Mouse (Mus musculus) heart, postnatal 10 days (tissue): ENCODE results near the gene Frmd5. TPM values are rescaled to one million over a fixed set of nuclear protein-coding genes. Genes with fewer than 3 reads are reported as not detected.

Experiments
- DNase-seq, 2 experiments: peaks; one replicate each; pipeline ENCODE4 v3.0.0; 2021
- intact Hi-C: fragments of 180-260 bp; cut with DNase I; formaldehyde crosslinking; loops from one replicate; pipeline ENCODE4 v1.15.1; 2025
- total RNA-seq, 2 experiments: library from RNA; stranded (reverse); gene quantifications; 2 replicates each; pipeline ENCODE4 v1.2.3; 2021

Gene Frmd5
- total RNA-seq, 2 experiments from 2014 or later = 150 to 190 TPM

- intact Hi-C loops = no loop called here
- no peak for DNase-seq
Observed at GRCm38 (mm10) chr2:121632091-121632490, 174.8 kb downstream of the Frmd5 start.

- intact Hi-C loops = no loop called here
- DNase-seq = no peak
Observed at GRCm38 (mm10) chr2:121630286-121630685, 176.6 kb downstream of the Frmd5 start.

GRCm38 (mm10) chr2:121628290-121628689, 178.6 kb downstream of the Frmd5 start:
- DNase-seq = peak; percentile 39 to 41
- intact Hi-C loops = no loop called here

- intact Hi-C loops = no loop called here
- DNase-seq = no peak
Observed at GRCm38 (mm10) chr2:121625901-121626300, 181.0 kb downstream of the Frmd5 start.

GRCm38 (mm10) chr2:121621262-121622163, 185.4 kb downstream of the Frmd5 start:
- DNase-seq = peak in 1 of 2 experiments; percentile 23
- intact Hi-C loops = no loop called here

GRCm38 (mm10) chr2:121620582-121621261, 186.2 kb downstream of the Frmd5 start:
- intact Hi-C loops = no loop called here
- DNase-seq = no peak

- no peak for DNase-seq
- intact Hi-C loops = no loop called here
Observed at GRCm38 (mm10) chr2:121615199-121615559, 191.7 kb downstream of the Frmd5 start.

GRCm38 (mm10) chr2:121614483-121615198, 192.2 kb downstream of the Frmd5 start:
- intact Hi-C loops = no loop called here
- peak; percentile 57 for DNase-seq

- intact Hi-C loops = no loop called here
- DNase-seq = no peak
Observed at GRCm38 (mm10) chr2:121612112-121612511, 194.8 kb downstream of the Frmd5 start.

- DNase-seq = no peak
- intact Hi-C loops = no loop called here
Observed at GRCm38 (mm10) chr2:121610008-121610884, 196.6 kb downstream of the Frmd5 start.

GRCm38 (mm10) chr2:121609141-121609724, 197.7 kb downstream of the Frmd5 start:
- intact Hi-C loops = no loop called here

GRCm38 (mm10) chr2:121602397-121602796, 204.5 kb downstream of the Frmd5 start:
- no peak for DNase-seq
- intact Hi-C loops = no loop called here

More at GRCm38 (mm10) chr2:121609141-121609724, 197.7 kb downstream of the Frmd5 start:
- DNase-seq = no peak

GRCm38 (mm10) chr2:121601543-121601942, 205.3 kb downstream of the Frmd5 start:
- no peak for DNase-seq
- intact Hi-C loops = no loop called here

GRCm38 (mm10) chr2:121600736-121601135, 206.2 kb downstream of the Frmd5 start:
- DNase-seq = no peak
- intact Hi-C loops = no loop called here

- DNase-seq = no peak
- intact Hi-C loops = no loop called here
Observed at GRCm38 (mm10) chr2:121598249-121598648, 208.6 kb downstream of the Frmd5 start.

GRCm38 (mm10) chr2:121596621-121597020, 210.3 kb downstream of the Frmd5 start:
- intact Hi-C loops = no loop called here
- DNase-seq = peak in 1 of 2 experiments; percentile 34

GRCm38 (mm10) chr2:121594660-121595291, 212.1 kb downstream of the Frmd5 start:
- intact Hi-C loops = loop anchor here (2.0 kb wide), 1 partner anchor 20 kb away; no protein-coding TSS in a partner anchor
- peak; percentile 66 to 79 for DNase-seq

- intact Hi-C loops = loop anchor here (2.0 kb wide), 1 partner anchor 19 kb away; no protein-coding TSS in a partner anchor
- no peak for DNase-seq
Observed at GRCm38 (mm10) chr2:121594131-121594530, 212.8 kb downstream of the Frmd5 start.

- intact Hi-C loops = no loop called here
- peak; percentile 68 to 71 for DNase-seq
Observed at GRCm38 (mm10) chr2:121588309-121588694, 218.6 kb downstream of the Frmd5 start.
